Mouse (Mus musculus) layer of hippocampus, adult 18-20 months (tissue): ENCODE data around the gene Pou6f1. TPM values are rescaled to one million over a fixed set of nuclear protein-coding genes. Genes with fewer than 3 reads are reported as not detected.
"Not testable (repeated sequence)": the region's sequence is repeated elsewhere in the genome, so short reads cannot be mapped to it uniquely, and the experiment has no call there.

Experiments
- DNase-seq, 2 experiments: peaks; one replicate each; pipeline ENCODE4 v3.0.0; 2022; ENCODE audit warnings: low spot score in 2 of 2
- total RNA-seq, 2 experiments: library from RNA; stranded (reverse); gene quantifications; 2 replicates each; pipeline ENCODE4 v1.2.3; 2021

The Pou6f1 gene
- total RNA-seq, 2 experiments from 2014 or later, result 98.2 to 104 TPM

- not testable (repeated sequence) for DNase-seq
These were observed 21.9 kb upstream of the Pou6f1 start for GRCm38 (mm10) chr15:100621671-100622070.

GRCm38 (mm10) chr15:100619200-100619599 lies 19.4 kb upstream of the Pou6f1 start:
- no peak for DNase-seq

DNA sequence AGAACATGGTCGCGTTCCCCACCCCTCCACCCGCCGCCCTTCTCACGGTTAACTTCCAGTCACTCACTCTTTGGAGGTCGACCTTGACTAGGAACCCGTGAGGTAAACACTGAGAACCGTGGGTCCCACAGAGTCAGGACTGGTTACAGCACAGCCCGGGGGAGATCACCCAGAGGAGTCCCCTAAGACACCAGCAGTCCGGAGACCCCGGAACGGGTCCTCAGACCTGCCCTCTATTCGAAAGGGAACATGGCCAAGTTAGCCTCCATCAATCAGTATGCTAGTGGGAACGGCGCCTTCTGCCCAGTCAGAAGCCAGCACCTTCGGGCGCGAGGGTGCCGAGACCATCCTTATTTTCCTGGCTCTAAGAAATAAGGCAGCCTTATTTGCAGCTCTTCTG lies 16.4 kb upstream of the Pou6f1 start:
- no peak for DNase-seq

GRCm38 (mm10) chr15:100615825-100616220 lies 16.0 kb upstream of the Pou6f1 start:
- DNase-seq, result peak; percentile 79 to 93

DNA sequence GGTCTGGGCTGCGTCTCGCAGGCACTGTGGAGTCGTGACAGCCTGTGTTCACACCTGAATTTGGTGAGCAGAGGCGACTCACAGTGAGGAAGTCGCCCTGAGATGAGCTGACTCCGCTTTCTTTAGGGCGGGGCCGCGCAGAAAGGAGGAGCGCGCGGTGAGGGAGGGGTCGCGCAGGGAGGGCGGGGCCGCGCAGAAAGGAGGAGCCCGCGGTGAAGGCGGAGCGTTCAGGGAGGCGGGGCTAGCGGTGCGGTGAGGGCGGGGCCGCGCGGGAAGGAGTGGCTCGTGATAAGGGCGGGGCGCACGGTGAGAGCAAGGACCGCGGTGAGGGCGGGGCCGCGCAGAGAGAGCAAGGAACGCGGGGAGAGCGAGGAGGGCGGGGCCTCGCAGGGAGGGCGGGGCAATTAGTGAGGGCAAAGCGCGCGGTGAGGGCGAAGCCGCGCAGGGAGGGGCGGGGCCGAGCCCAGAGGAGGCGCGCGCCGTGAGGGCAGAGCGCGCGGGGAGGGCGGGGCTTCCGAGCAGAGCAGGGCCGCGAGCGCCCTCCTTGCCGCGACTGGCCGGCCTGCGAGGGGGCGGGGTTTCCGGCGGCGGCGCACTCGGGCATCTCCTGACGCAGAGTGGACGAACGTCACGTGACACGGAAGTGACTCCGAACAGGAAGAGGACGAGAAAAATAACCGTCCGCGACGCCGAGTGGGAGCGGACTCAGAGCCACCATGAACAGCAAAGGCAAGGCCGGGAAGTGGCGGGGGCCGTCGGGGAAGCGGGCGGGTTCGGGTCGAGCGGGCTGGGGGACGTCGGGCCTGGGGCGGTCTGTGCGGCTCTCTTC lies 15.4 kb upstream of the Pou6f1 start, which contains the start of gene Dazap2:
Gene Dazap2, plus strand, starts transcription at position 354 of the 829 bp plus-strand sequence.
- peak; percentile 97 to 99 for DNase-seq

GRCm38 (mm10) chr15:100614218-100614995 lies 14.6 kb upstream of the Pou6f1 start:
- DNase-seq, result no peak

DNA sequence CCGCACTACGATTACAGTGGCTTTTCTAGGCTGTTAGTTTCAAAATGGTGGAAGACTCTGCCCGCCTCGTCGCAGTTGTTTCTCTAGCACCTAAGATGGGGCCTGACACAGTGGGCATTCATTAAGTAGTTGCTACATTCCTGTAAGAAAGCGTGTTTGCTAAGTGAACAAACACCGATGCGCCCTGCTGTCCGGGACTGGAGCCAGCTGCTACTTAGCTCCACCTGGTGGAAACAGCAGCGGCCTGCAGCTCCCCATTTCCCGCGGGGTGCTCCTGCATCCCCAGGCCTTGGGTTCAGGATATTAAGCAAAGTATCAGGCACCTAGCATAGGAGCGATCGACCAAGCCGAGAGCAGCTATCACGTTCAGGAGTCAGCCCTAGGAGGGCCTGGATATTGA lies 13.8 kb upstream of the Pou6f1 start:
- DNase-seq, result peak; percentile 64 to 86

- no peak for DNase-seq
These were observed 12.6 kb upstream of the Pou6f1 start for GRCm38 (mm10) chr15:100612432-100612831.

- no peak for DNase-seq
These were observed 12.2 kb upstream of the Pou6f1 start for GRCm38 (mm10) chr15:100611951-100612350.

DNA sequence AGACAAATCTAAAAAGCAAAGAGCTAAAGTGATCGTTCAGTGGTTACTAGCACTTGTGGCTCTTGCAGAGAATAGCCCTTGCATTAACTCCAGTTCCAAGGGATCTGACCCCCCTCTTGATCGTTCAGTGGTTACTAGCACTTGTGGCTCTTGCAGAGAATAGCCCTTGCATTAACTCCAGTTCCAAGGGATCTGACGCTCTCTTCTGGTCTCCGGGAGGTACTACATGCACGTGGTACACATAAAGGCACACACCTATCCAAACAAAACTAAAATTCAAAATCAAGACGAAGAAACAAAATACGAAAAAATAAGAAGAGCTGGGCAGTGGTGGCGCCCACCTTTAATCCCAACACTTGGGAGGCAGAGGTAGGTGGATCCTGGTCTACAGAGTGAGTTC lies 6.9 kb upstream of the Pou6f1 start:
- DNase-seq, result not testable (repeated sequence)

GRCm38 (mm10) chr15:100601669-100602068 lies 1.9 kb upstream of the Pou6f1 start:
- DNase-seq, result no peak

GRCm38 (mm10) chr15:100600696-100601272 lies 1.0 kb upstream of the Pou6f1 start:
- DNase-seq, result no peak

- peak; percentile 60 to 69 for DNase-seq
These were observed 387 bp upstream of the Pou6f1 start for GRCm38 (mm10) chr15:100600047-100600695.

- DNase-seq, result peak in 1 of 2 experiments; percentile 37
These were observed 905 bp downstream of the Pou6f1 start for GRCm38 (mm10) chr15:100598883-100599275.

GRCm38 (mm10) chr15:100598287-100598882 lies 1.4 kb downstream of the Pou6f1 start:
- DNase-seq, result no peak

- DNase-seq, result no peak
These were observed 7.0 kb downstream of the Pou6f1 start for GRCm38 (mm10) chr15:100592817-100593216.

DNA sequence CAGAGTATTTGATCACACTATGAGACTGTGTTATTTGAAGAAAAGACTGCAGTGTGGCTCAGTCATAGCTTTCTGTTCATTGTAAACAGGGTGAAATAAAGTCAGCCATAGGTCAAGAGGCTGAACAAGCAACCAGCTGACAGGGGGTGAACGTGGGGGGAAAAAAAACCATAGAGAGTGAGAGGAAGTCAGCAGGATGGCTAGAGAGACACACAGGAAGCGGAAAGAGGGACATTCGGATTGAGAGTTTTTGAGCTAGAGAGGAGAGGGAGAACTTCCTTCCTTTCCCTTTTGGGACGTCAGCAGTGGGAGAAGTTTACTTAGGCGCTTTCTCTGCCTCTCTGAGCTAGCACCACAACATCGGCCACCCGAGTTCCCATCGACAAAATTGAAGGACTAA lies 9.3 kb downstream of the Pou6f1 start:
- no peak for DNase-seq

DNA sequence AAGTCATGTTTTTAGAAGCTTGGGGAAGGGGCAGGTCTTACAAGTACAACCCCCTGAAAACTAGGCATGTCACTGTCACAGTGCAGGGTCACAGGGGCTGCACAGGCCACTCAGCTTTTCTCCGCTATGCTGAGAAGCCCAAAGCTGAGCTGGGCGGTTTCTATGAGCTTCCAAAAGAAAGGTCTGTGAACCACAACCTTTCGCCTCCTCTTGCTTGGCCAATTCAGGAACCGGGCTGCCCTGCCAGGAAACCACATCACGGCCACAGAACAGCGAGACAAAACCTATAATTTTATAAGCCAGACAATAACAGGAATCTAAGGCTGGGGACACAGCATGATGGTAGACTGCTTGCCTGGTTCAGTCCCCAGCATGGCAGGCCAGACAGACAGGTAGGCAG lies 11.5 kb downstream of the Pou6f1 start:
- DNase-seq, result no peak

DNA sequence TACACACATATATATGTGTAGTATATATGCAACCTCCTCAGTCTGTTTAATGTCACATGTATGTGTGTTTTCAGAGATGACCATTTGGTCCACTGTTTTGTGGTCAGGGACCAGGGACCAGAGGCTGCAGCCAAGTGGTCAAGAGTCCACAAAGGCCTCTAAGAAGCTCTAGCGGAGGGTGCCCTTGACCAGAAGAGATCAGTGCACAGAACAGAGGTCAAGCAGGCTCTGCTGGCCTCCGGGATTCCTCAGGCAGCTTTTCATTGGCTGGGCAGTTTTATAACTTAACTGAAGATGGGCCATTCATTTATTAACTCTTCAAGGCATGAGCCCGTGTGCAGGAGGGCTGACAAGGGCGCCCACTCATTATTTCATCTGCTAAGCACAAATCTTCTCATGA lies 12.6 kb downstream of the Pou6f1 start:
- DNase-seq, result no peak

GRCm38 (mm10) chr15:100585931-100586330 lies 13.9 kb downstream of the Pou6f1 start:
- DNase-seq, result no peak

- no peak for DNase-seq
These were observed 19.7 kb downstream of the Pou6f1 start for GRCm38 (mm10) chr15:100580108-100580507.
